Mouse (Mus musculus) spleen, adult 12 weeks (tissue): ENCODE data around the gene Nxpe3.

Source experiments
- DNase-seq: peaks from one replicate; pipeline ENCODE4 v3.0.0; 2022; ENCODE audit warnings: low spot score

Gene Nxpe3

GRCm38 (mm10) chr16:55894893-55895650 is at the start of gene Nxpe3:
Gene Nxpe3 (minus strand): TSS chr16:55895285.
- DNase-seq = peak; percentile 81

GRCm38 (mm10) chr16:55940781-55941180 is 45.7 kb upstream of the Nxpe3 start:
- no peak for DNase-seq

GRCm38 (mm10) chr16:55939703-55940102 is 44.6 kb upstream of the Nxpe3 start:
- no peak for DNase-seq

GRCm38 (mm10) chr16:55938761-55939160 is 43.7 kb upstream of the Nxpe3 start:
- no peak for DNase-seq

GRCm38 (mm10) chr16:55934453-55935037 is 39.5 kb upstream of the Nxpe3 start, which contains the start of gene Cep97:
Gene Cep97 (minus strand): TSS chr16:55934855.
- DNase-seq = peak; percentile 86

GRCm38 (mm10) chr16:55933681-55934343 is 38.7 kb upstream of the Nxpe3 start:
- peak; percentile 30 for DNase-seq

- DNase-seq = no peak
These were observed 28.9 kb upstream of the Nxpe3 start for GRCm38 (mm10) chr16:55924010-55924409.

- DNase-seq = no peak
These were observed 27.0 kb upstream of the Nxpe3 start for GRCm38 (mm10) chr16:55922079-55922478.

GRCm38 (mm10) chr16:55914716-55915115 is 19.6 kb upstream of the Nxpe3 start:
- DNase-seq = no peak

- no peak for DNase-seq
These were observed 15.2 kb upstream of the Nxpe3 start for GRCm38 (mm10) chr16:55910208-55910793.

GRCm38 (mm10) chr16:55906928-55907679 is 12.0 kb upstream of the Nxpe3 start:
- DNase-seq = no peak

- DNase-seq = no peak
These were observed 10.3 kb upstream of the Nxpe3 start for GRCm38 (mm10) chr16:55905370-55905769.

GRCm38 (mm10) chr16:55901839-55902756 is 7.0 kb upstream of the Nxpe3 start:
- no peak for DNase-seq

GRCm38 (mm10) chr16:55898385-55899002 is 3.4 kb upstream of the Nxpe3 start:
- no peak for DNase-seq

GRCm38 (mm10) chr16:55895651-55896095 is 588 bp upstream of the Nxpe3 start:
- peak; percentile 12 for DNase-seq

- peak; percentile 13 for DNase-seq
These were observed 571 bp downstream of the Nxpe3 start for GRCm38 (mm10) chr16:55894536-55894892.

- no peak for DNase-seq
These were observed 1.5 kb downstream of the Nxpe3 start for GRCm38 (mm10) chr16:55893410-55894107.

- no peak for DNase-seq
These were observed 2.6 kb downstream of the Nxpe3 start for GRCm38 (mm10) chr16:55892484-55892883.

- DNase-seq = no peak
These were observed 3.7 kb downstream of the Nxpe3 start for GRCm38 (mm10) chr16:55891346-55891745.
